In the genomic region with DNA sequence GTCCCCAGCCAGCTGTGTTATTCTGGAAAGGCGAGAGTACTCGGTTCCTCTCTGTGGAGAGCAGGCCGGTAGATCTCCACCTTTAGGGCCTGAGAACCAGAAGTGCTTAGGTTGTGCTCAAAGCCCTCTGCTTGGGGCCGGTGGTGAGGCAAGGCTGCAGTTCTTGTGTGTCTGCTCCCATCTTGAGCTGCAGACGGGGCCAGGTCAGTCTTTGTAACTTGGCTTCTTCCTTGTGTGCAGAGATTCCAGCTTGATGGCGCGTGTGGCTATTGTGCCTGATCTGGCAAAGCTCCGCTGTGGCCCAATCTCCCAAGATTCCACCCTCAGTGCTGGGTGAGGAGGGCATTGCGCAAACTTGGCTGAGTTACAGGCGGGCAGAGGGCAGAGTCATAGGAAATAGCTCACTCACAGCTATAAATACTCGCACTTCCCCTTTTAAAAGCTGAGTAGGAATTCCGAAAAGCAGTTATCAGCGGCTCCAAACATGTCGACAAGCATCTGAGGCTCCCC, we compare ENCODE assay signal across 8 mouse cellular contexts. TPM values are rescaled to one million over a fixed set of nuclear protein-coding genes. Genes with fewer than 3 reads are reported as not detected.
A peak's percentile ranks its signal among the peaks of the same experiment; 100 is the strongest.
DNase-seq lines count a peak whose midpoint lies in the region; ATAC-seq and TF ChIP-seq lines count a peak whose summit lies in the region.

No protein-coding gene starts in this region.

- peak; percentile 26 to 40 for DNase-seq in left cerebral cortex, postnatal 25 days (ENCODE audit: low spot score in 2 of 2)
- DNase-seq in left cerebral cortex, adult 2 months (ENCODE audit: extremely low spot score in 1 of 2, low spot score in 2 of 2), result no peak
- DNase-seq in liver, embryonic 11.5 days (ENCODE audit: low spot score), result no peak
- DNase-seq in ovary, postnatal 14 days (ENCODE audit: low spot score), result peak; percentile 46
- no peak for DNase-seq in retina, embryonic 14.5 days (ENCODE audit: low spot score)
- DNase-seq in cerebellum, adult 18-20 months, result no peak

- peaks cover 74% of the 10 kb centered on the region for H3K4me1 ChIP-seq in bone marrow macrophage, adult 2 months (ENCODE audit: control insufficient read depth, insufficient read depth, low read length)
- H3K4me1 ChIP-seq in heart, embryonic 16.5 days (ENCODE audit: control insufficient read depth, insufficient read depth, low read length), result peaks cover 23% of the 10 kb centered on the region
- no peaks in the 10 kb centered on the region for H3K4me1 ChIP-seq in liver, embryonic 11.5 days (replicated peaks; ENCODE audit: control insufficient read depth, insufficient read depth, low read length)

- no peak overlapping the region for H3K4me3 ChIP-seq in left cerebral cortex, adult 2 months
- peak overlapping the region; percentile 30 for H3K4me3 ChIP-seq in bone marrow macrophage, adult 2 months (ENCODE audit: insufficient read depth, low read length)
- peak overlapping the region; percentile 37 for H3K4me3 ChIP-seq in heart, embryonic 16.5 days (ENCODE audit: low read length)
- H3K4me3 ChIP-seq in liver, embryonic 11.5 days (ENCODE audit: low read depth, low read length), result no peak overlapping the region

- peak overlapping the region; percentile 39 for H3K9ac ChIP-seq in heart, embryonic 16.5 days (ENCODE audit: low read length)
- no peak overlapping the region for H3K9ac ChIP-seq in liver, embryonic 11.5 days (ENCODE audit: low read depth, low read length)

- H3K4me2 ChIP-seq in heart, embryonic 16.5 days (ENCODE audit: low read depth, low read length), result peak overlapping the region; percentile 63
- peak overlapping the region; percentile 37 for H3K4me2 ChIP-seq in liver, embryonic 11.5 days

- peaks cover 3% of the 10 kb centered on the region for H3K27me3 ChIP-seq in heart, embryonic 16.5 days (ENCODE audit: control insufficient read depth, insufficient read depth, low read length)
- no peaks in the 10 kb centered on the region; the same call in 1 of the 2 replicates for H3K27me3 ChIP-seq in liver, embryonic 11.5 days (replicated peaks; ENCODE audit: control insufficient read depth, insufficient read depth, low read length)

- peak; percentile 93 for ATAC-seq in heart, embryonic 16.5 days (replicated peaks; ENCODE audit: extremely low read depth, insufficient read depth, low FRiP score)
- ATAC-seq in liver, embryonic 11.5 days (replicated peaks; ENCODE audit: low FRiP score), result no peak

- no peak overlapping the region for H3K27ac ChIP-seq in left cerebral cortex, adult 2 months
- peak overlapping the region; percentile 99 for H3K27ac ChIP-seq in bone marrow macrophage, adult 2 months (ENCODE audit: insufficient read depth, low read depth, low read length)
- H3K27ac ChIP-seq in heart, embryonic 16.5 days (ENCODE audit: low read length), result peak overlapping the region; percentile 90
- H3K27ac ChIP-seq in liver, embryonic 11.5 days (ENCODE audit: low read depth, low read length), result no peak overlapping the region

- 0 out of 2 replicates have a peak, but pooled peaks cover 5% of the 10 kb centered on the region for H3K9me3 ChIP-seq in heart, embryonic 16.5 days (replicated peaks; ENCODE audit: control insufficient read depth, low read length)
- H3K9me3 ChIP-seq in liver, embryonic 11.5 days (ENCODE audit: control insufficient read depth, low read length), result no peaks in the 10 kb centered on the region

- no peak for TF ChIP-seq CTCF in left cerebral cortex, adult 2 months (IDR thresholded peaks at IDR 0.05)
- TF ChIP-seq CTCF in bone marrow macrophage, adult 2 months (IDR thresholded peaks at IDR 0.05; ENCODE audit: low read depth, low read length), result no peak

- no peaks in the 10 kb centered on the region for H3K36me3 ChIP-seq in heart, embryonic 16.5 days (ENCODE audit: control insufficient read depth, insufficient read depth)
- H3K36me3 ChIP-seq in liver, embryonic 11.5 days (ENCODE audit: control insufficient read depth, insufficient read depth, low read length), result no peaks in the 10 kb centered on the region

- TF ChIP-seq POLR2A in bone marrow macrophage, adult 2 months (IDR thresholded peaks at IDR 0.05; ENCODE audit: borderline replicate concordance, low read depth, low read length), result no peak

- intact Hi-C loops in left cerebral cortex, postnatal 25 days (cut with DNase I), result no loop called here
- intact Hi-C loops in left cerebral cortex, adult 2 months (cut with DNase I), result no loop called here

- 7% methylated on average over 14 of the region's 14 CpGs for WGBS in heart, embryonic 16.5 days
- 24% methylated on average over 14 of the region's 14 CpGs for WGBS in liver, embryonic 11.5 days

RNA-seq across cellular contexts. Expression of a gene that starts 9.4 kb away (rescaled TPM):
- under 1 TPM; 0.11 to 0.14 TPM for total RNA-seq in left cerebral cortex, postnatal 25 days (2021)
- total RNA-seq in left cerebral cortex, adult 2 months (2021), result under 1 TPM in 1 of 2 experiments, not detected in 1; 0.07 TPM
- 27.6 and 29.5 TPM in 2 replicates for polyA plus RNA-seq in bone marrow macrophage, adult 2 months (2012; ENCODE audit: insufficient read depth, insufficient read length, missing spikeins)
- 0.34 and 0.38 TPM in 2 replicates for polyA plus RNA-seq in heart, embryonic 16.5 days (2015; fragmentation: Nextera tagmentation; extraction: Ambion mirVana)
- 0.05 and 0.16 TPM in 2 replicates for polyA plus RNA-seq in liver, embryonic 11.5 days (2014; fragmentation: Nextera tagmentation; extraction: Ambion mirVana)

RNA-seq across cellular contexts. Expression of a gene that starts 48.9 kb away (rescaled TPM):
- 10 to 100 TPM; 32.9 to 33.7 TPM for total RNA-seq in left cerebral cortex, postnatal 25 days (2021)
- total RNA-seq in left cerebral cortex, adult 2 months (2021), result 10 to 100 TPM; 32.5 to 33.5 TPM
- polyA plus RNA-seq in bone marrow macrophage, adult 2 months (2012; ENCODE audit: insufficient read depth, insufficient read length, missing spikeins), result 30.2 and 31.5 TPM in 2 replicates
- 28.1 and 34.1 TPM in 2 replicates for polyA plus RNA-seq in heart, embryonic 16.5 days (2015; fragmentation: Nextera tagmentation; extraction: Ambion mirVana)
- polyA plus RNA-seq in liver, embryonic 11.5 days (2014; fragmentation: Nextera tagmentation; extraction: Ambion mirVana), result 44.3 and 53.0 TPM in 2 replicates

RNA-seq across cellular contexts. Expression of a gene that starts 49.0 kb away (rescaled TPM):
- 10 to 100 TPM; 15.8 to 19.0 TPM for total RNA-seq in left cerebral cortex, postnatal 25 days (2021)
- total RNA-seq in left cerebral cortex, adult 2 months (2021), result 10 to 100 TPM; 15.8 to 18.7 TPM
- polyA plus RNA-seq in bone marrow macrophage, adult 2 months (2012; ENCODE audit: insufficient read depth, insufficient read length, missing spikeins), result 53.7 and 61.3 TPM in 2 replicates
- 85.6 and 99.2 TPM in 2 replicates for polyA plus RNA-seq in heart, embryonic 16.5 days (2015; fragmentation: Nextera tagmentation; extraction: Ambion mirVana)
- 41.5 and 48.0 TPM in 2 replicates for polyA plus RNA-seq in liver, embryonic 11.5 days (2014; fragmentation: Nextera tagmentation; extraction: Ambion mirVana)

Comparison
In these comparisons a context has a peak if more than half of its experiments do, and no peak if none do; other contexts are left out.
1. DNase-seq: peak in left cerebral cortex, postnatal 25 days (2 of 2) and ovary, postnatal 14 days (single experiment); none in left cerebral cortex, adult 2 months (0 of 2), liver, embryonic 11.5 days (single experiment), retina, embryonic 14.5 days (single experiment) and cerebellum, adult 18-20 months (0 of 2).
2. H3K27ac ChIP-seq: peak in bone marrow macrophage, adult 2 months (single experiment) and heart, embryonic 16.5 days (single experiment); none in left cerebral cortex, adult 2 months (single experiment) and liver, embryonic 11.5 days (single experiment).
3. H3K4me3 ChIP-seq: peak in bone marrow macrophage, adult 2 months (single experiment) and heart, embryonic 16.5 days (single experiment); none in left cerebral cortex, adult 2 months (single experiment) and liver, embryonic 11.5 days (single experiment).
4. RNA of a gene that starts 9.4 kb away (polyA plus RNA-seq): 27.6 to 29.5 TPM in bone marrow macrophage, adult 2 months; 0.34 to 0.38 TPM in heart, embryonic 16.5 days and 0.05 to 0.16 TPM in liver, embryonic 11.5 days; every median in the first group is over 10 times any median in the second.